Mouse (Mus musculus): ENCODE results near the gene Rpl36al.

DNA sequence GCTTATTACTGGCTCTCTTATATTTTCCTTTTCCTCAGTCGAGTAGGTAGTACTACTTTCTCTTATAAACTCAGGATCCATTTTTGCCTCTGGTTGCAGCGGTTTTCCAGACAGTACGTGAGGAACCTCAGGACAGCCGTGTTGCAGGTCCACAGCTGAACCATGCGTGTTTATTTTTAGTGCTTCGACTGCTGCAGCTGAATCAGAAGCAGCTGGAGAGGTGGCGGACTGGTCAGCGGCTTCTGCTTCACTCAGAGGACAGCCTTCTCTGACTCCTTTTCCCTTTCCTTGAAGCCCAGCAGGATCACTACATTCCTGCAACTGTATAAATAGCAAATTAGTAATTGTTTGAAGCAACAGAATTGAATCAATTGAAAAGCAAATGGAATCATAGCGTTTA lies 6.2 kb upstream of the Rpl36al start:
- no peak for TF ChIP-seq CTCF (IDR thresholded peaks at IDR 0.05; ENCODE audit: insufficient read depth, low read depth, low read length)
- TF ChIP-seq POLR2A (IDR thresholded peaks at IDR 0.05; ENCODE audit: insufficient read depth, low read depth, low read length), result no peak

Data from olfactory bulb, adult 2 months (tissue).